Mouse (Mus musculus) embryonic fibroblast, embryonic 13.5 days (primary cell): ENCODE results near the gene Nmnat1. TPM values are rescaled to one million over a fixed set of nuclear protein-coding genes. Genes with fewer than 3 reads are reported as not detected.
"Not testable (repeated sequence)": the region's sequence is repeated elsewhere in the genome, so short reads cannot be mapped to it uniquely, and the experiment has no call there.

Source experiments
- H3K27ac ChIP-seq: 2 replicates; pipeline ENCODE4 v1.5.1; 2012; ENCODE audit warnings: low read length, control low read depth, inconsistent platforms; ENCODE audit not compliant: insufficient read depth
- H3K4me1 ChIP-seq: 2 replicates; pipeline ENCODE4 v1.6.1; 2011; ENCODE audit warnings: low read length; ENCODE audit not compliant: control insufficient read depth, insufficient read depth
- H3K4me3 ChIP-seq: 2 replicates; pipeline ENCODE4 v1.5.1; 2011; ENCODE audit warnings: mild to moderate bottlenecking, control low read depth, low read length; ENCODE audit not compliant: insufficient read depth
- CTCF ChIP-seq: IDR thresholded peaks from 2 replicates; pipeline ENCODE4 v1.5.1; 2011; ENCODE audit warnings: mild to moderate bottlenecking, control low read depth, low read length, moderate library complexity, borderline replicate concordance; ENCODE audit not compliant: insufficient read depth
- POLR2A ChIP-seq: IDR thresholded peaks from 2 replicates; pipeline ENCODE4 v1.6.1; 2011; ENCODE audit warnings: low read depth, mild to moderate bottlenecking, control low read depth, low read length, moderate library complexity
- polyA plus RNA-seq: library from polyadenylated mRNA; stranded (reverse); fragments of >200 nt; gene quantifications from 2 replicates; pipeline ENCODE4 v1.2.4, GENCODE M21; 2011; ENCODE audit warnings: low read depth; ENCODE audit not compliant: missing spikeins, insufficient read length

Gene Nmnat1
- polyA plus RNA-seq, 1 experiment, result 5.1 TPM

DNA sequence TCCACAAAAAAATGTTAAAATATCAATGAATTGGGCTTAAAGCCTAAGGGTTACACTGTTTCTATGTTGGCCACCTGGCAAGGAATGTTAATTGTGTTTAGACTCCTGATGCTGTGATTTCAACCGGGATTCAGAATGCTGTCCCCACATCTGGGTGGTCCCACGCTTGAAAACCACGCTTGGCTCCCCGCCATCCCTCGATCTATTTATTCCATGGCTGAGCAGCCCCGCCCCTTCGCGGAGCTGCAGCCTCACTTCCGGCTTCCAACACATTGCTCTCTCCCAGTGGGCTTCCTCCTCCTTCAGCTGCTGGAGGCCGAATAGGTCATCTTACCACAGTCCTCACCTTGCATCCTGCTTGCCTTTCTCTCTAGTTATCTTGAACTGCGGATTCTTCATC is 39.1 kb downstream of the Nmnat1 start:
- Histone ChIP-seq H3K4me1 (peaks cover 5% of the 10 kb centered on the region), H3K27ac (peak overlapping the region; percentile 13; the same call in 1 of the 2 replicates), H3K4me3 (no peak overlapping the region)
- TF ChIP-seq POLR2A (no peak), CTCF (no peak)

DNA sequence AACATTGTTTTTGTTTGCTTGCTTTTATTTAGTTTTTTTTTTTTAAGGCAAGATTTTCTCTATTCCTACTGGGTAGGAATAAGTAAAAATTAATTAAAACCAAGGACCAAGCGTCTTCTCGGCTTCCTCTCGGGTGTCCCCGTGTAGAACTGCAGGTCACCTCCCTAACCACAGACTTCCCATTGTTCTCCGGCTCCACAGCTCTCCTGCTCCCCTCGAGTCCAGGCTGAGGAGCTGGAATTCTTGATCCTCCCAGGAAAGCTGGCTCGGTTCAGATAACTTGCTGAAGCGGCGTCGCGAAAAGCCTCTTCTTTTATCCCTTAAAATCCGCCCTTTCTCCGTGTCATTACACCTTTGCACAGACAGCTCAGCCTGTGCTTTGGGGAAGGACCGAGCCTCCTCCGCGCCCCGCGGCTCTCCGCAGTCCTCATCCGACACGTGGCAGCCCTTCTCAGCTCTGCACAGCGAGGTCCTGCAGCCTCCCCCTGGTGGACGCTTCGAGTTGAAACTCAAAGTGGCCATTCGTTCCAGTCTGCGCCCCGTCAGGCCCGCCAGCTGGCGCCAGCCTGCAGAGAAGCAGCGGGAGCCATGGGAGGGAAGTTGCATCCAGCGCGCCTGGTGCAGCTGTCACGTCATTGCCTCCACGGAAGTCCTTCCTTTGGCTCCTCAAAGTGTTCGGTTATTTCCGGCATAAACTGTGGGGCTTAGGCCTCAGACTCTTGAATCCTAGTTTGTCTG is 39.9 kb downstream of the Nmnat1 start:
- TF ChIP-seq CTCF, result peak; percentile 91
- peak; percentile 82 for TF ChIP-seq POLR2A
- Histone ChIP-seq H3K27ac (peak overlapping the region; percentile 80), H3K4me1 (peaks cover 5% of the 10 kb centered on the region), H3K4me3 (no peak overlapping the region)

DNA sequence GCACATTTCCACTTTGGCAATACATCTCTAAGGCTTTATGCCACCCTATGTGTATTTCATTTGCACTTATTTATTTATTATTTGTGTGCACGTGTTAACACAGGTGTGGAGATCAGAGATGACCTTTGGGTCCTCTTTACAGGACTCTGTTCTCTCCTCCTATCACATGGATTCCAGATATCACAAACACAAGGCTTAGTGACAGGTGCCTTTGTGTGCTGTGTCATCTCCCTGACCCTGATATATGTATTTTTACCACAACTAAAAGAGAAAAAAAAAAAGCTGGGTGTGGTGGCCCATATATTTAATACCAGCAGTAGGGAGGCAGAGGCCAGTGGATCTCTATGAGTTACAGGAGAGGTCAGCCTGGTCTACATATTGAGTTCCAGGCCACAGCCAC is 40.5 kb downstream of the Nmnat1 start:
- TF ChIP-seq CTCF, result no peak
- H3K4me3 ChIP-seq, result no peak overlapping the region
- H3K4me1 ChIP-seq, result peaks cover 5% of the 10 kb centered on the region
- no peak overlapping the region for H3K27ac ChIP-seq

DNA sequence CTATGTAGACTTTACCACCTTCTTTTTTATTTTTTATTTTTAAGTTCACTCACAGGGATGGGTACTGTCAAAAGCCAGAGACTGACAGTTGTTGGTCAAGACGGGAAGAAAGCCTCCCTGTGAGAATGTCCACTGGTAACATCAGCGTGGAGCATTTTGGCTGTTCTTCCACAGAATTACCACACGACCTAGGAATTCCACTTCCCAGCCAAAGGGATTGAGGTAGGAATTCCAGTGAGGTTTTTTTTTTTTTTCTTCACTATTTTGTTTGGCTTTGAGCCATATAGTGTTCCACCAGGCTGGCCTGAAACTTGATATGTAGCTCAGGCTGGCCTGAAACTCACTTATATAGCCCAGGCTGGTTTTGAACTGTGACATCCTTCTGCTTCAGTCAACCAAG is 42.6 kb downstream of the Nmnat1 start:
- Histone ChIP-seq H3K4me3 (no peak overlapping the region), H3K27ac (peak overlapping the region; percentile 59), H3K4me1 (peaks cover 5% of the 10 kb centered on the region)
- TF ChIP-seq CTCF (no peak), POLR2A (no peak)

DNA sequence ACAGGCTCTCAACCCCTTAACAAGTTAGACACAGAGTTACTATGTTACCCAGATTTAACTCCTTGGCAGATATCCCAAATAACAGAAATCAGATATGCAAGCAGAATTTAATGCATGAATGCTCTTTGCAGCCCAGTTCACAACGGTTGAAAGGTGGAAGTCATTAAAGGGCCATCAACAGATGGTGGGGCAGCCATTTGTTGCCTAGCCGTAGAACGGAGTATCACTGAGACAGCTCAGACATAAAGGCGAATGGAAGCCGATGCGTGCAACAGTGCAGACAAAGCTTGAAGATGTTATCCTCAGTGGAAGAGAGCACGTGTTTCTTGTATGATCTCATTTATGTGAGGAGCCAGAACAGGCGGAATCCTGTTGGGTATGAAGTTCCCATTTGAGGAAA is 44.4 kb downstream of the Nmnat1 start:
- Histone ChIP-seq H3K4me1 (peaks cover 5% of the 10 kb centered on the region), H3K27ac (no peak overlapping the region), H3K4me3 (no peak overlapping the region)
- TF ChIP-seq POLR2A (no peak), CTCF (no peak)

DNA sequence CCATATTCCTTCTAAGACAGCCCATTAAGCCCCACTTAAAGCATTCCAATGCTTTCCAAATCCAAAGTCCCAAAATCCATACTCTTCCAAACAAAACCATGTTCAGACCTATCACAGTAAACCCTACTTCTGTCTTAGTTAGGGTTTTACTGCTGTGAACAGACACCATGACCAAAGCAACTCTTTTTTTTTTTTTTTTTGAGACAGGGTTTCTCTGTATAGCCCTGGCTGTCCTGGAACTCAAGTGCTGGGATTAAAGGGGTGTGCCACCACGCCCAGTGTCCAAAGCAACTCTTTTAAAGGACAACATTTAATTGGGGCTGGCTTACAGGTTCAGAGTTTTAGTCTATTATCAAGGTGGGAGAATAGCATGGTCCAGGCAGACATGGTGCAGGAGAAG is 53.1 kb downstream of the Nmnat1 start:
- H3K4me1 ChIP-seq, H3K4me3 ChIP-seq, H3K27ac ChIP-seq: not testable (repeated sequence)

DNA sequence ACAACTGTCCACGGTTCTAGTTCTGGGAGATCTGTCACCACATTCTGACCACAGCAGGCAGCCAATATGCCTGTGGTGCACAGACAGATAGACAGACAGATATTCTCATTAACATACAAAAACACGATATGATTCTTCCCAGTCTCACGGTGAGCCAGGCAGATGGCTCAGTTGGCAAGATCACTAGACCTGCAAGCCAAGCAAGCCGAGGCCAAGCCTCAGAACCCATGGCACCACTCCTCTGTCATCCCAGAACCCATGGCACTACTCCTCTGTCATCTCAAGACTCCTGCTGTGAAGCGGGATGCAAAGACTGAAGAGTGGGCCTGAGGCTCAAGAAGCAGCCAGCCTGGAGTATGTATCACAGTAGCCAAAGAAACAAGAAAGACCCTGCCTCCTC is 55.4 kb downstream of the Nmnat1 start:
- no peak for TF ChIP-seq CTCF
- no peak for TF ChIP-seq POLR2A
- H3K4me1 ChIP-seq, result no peaks in the 10 kb centered on the region

DNA sequence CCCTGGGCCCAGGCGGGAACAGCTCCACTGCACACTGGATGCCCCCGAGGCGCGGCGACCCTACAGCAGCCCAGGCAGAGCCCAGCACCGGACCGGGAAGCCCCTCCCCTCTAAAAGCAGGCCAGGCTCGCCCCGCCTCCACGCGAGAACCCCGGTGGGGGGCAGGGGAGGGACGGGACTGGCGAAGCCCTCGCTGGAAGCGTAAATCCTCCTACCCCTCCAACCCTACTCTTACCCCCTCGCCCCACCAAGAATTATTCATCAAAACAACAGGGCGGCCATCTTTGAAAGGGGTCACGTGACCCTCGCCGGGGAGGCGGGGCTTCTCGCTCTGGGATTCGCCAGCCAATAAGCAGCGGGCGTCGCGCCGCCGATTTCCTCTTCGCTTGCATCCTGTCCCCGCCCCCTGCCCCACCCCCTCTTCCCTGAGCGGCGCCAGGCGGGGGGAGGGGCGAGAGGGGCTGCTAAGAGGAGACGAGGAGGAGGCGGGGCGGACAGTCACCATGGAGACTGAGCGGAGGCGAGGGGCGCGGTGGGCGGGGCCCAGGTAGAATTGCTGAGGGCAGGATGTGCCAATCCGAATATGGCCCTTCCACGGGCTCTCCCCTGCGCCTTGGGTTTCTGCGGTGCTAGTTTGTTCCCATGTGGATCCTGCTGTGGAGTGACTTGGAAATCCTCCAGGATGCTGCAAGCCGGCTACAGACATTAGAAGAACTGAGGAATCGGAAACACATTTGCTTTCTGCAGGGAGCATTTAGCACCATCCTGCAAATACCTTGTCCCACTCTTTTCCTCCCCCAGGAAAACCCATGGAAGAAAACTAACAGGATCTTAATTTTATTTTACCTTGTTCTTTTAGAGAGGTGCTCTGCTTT is 58.4 kb downstream of the Nmnat1 start, which contains the start of gene Ube4b:
TSS of gene Ube4b (minus strand) at position 425 of the 875 bp plus-strand sequence.
- H3K4me1 ChIP-seq, result peaks cover 10% of the 10 kb centered on the region
- H3K4me3 ChIP-seq, result peak within 1 kb of the TSS; percentile 99
- TF ChIP-seq POLR2A, result peak; percentile 63
- no peak for TF ChIP-seq CTCF
- peak within 1 kb of the TSS; percentile 94 for H3K27ac ChIP-seq

More for the DNA sequence above, 55.4 kb downstream of the Nmnat1 start:
- H3K27ac ChIP-seq, result no peak overlapping the region
- H3K4me3 ChIP-seq, result no peak overlapping the region

DNA sequence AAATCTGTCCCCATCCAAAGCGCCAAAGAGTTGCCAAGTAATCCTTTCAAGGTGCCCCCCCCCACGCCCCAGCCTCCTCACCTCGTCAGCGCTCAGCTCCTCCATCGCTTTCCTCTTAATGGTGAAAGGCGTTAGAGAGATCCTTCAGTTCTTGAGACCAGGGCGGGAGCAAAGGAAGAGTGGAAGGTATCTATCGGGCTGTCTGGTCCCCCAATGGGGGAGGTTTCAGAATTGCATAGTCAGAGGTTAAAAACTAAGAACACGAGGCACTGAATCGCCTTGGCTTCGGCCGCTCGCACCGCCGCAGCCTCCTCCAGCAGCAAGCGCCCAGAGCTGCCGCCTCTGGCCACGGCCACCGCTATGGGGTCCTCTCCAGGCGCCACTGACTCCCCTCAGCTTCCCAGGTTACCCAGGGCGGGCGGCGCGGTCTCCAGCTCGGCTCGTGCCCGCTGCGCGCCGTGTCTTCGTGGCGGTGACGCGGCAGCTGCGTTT is 59.2 kb downstream of the Nmnat1 start:
- H3K27ac ChIP-seq, result peak overlapping the region; percentile 94
- TF ChIP-seq CTCF (no peak), POLR2A (no peak)
- peaks cover 10% of the 10 kb centered on the region for H3K4me1 ChIP-seq
- peak overlapping the region; percentile 99 for H3K4me3 ChIP-seq

DNA sequence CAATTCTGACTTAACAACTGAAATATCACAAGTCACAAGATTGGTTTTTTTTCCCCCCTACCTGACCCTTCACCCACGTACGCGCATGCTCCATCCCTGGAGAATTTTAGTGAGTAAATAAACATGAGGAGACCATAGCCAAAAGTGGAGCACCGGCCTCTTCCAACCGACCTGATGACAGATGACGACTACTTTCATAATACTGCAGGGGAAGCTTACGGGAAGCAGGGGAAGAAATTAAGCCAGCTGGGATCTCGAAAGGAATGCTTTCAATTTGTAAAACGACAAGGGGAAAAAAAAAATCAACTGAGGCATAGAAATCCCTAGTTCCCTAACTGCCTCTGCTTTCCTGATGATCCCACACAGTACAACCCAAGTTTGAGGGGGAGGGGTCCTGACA is 60.2 kb downstream of the Nmnat1 start:
- H3K4me3 ChIP-seq, result peak overlapping the region; percentile 73
- peak overlapping the region; percentile 94 for H3K27ac ChIP-seq
- H3K4me1 ChIP-seq, result peaks cover 10% of the 10 kb centered on the region
- TF ChIP-seq POLR2A (no peak), CTCF (no peak)
